Mouse (Mus musculus) heart, embryonic 10.5 days (tissue): Measurements from ENCODE around the gene Fnbp4. TPM values are rescaled to one million over a fixed set of nuclear protein-coding genes. Genes with fewer than 3 reads are reported as not detected.

Experiments used
- DNase-seq: peaks from one replicate; pipeline ENCODE4 v3.0.0-alpha.2; 2017; ENCODE audit warnings: low spot score
- H3K27ac ChIP-seq: fragments of 300-500 bp; sonication (generic); 2 replicates; pipeline ENCODE4 v1.5.1; 2016; ENCODE audit warnings: mild to moderate bottlenecking
- H3K27me3 ChIP-seq: fragments of 300-500 bp; sonication (generic); 2 replicates; pipeline ENCODE4 v1.6.1; 2016; ENCODE audit warnings: mild to moderate bottlenecking; ENCODE audit not compliant: poor library complexity, insufficient read depth, severe bottlenecking
- H3K36me3 ChIP-seq: fragments of 300-500 bp; sonication (generic); 2 replicates; pipeline ENCODE4 v1.6.1; 2016; ENCODE audit warnings: mild to moderate bottlenecking, moderate library complexity
- H3K4me1 ChIP-seq: fragments of 300-500 bp; sonication (generic); 2 replicates; pipeline ENCODE4 v1.6.1; 2016; ENCODE audit warnings: mild to moderate bottlenecking
- H3K4me3 ChIP-seq: fragments of 300-500 bp; sonication (generic); 2 replicates; pipeline ENCODE4 v1.5.1; 2016; ENCODE audit warnings: mild to moderate bottlenecking, moderate library complexity
- H3K9me3 ChIP-seq: fragments of 300-500 bp; sonication (generic); 2 replicates; pipeline ENCODE4 v1.6.1; 2016; ENCODE audit warnings: mild to moderate bottlenecking, moderate library complexity
- WGBS: fragments of 180-500 bp; shearing (Covaris S2); methylation state at CpG from one replicate; pipeline ENCODE4 v1.1.7; 2016; 5-methylcytosine and 5-hydroxymethylcytosine counted together
- polyA plus RNA-seq: library from polyadenylated mRNA; unstranded; fragments of >200 nt; fragmentation: Nextera tagmentation; extraction: Ambion mirVana; gene quantifications from 2 replicates; pipeline ENCODE4 v1.2.1, GENCODE M21; 2016

Fnbp4 gene
- polyA plus RNA-seq, 1 experiment from 2014 or later: 81.8 TPM

GRCm38 (mm10) chr2:90745740-90746537, 769 bp downstream of the Fnbp4 start:
- H3K27ac ChIP-seq: peak overlapping the region; percentile 98
- WGBS: under 1% methylated on average over 54 of the region's 54 CpGs

DNA sequence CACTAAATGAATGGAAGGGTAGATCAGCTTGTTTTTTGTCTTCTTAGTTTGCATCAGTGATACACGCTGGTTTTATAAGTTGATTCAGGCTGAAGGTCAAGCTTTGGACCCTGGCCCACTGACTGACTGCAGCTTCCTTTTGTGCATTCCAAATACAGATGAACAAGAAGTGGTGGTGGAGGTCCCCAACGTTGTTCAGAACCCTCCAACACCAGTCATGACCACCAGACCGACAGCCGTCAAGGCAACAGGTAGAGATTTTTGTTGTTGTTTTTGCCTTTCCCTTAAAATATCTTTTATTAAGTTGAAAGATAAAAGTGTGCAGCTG, 1.3 kb downstream of the Fnbp4 start:
- peak overlapping the region; percentile 93 for H3K4me3 ChIP-seq
- no peaks in the 10 kb centered on the region for H3K27me3 ChIP-seq
- H3K9me3 ChIP-seq: no peaks in the 10 kb centered on the region
- peaks cover 6% of the 10 kb centered on the region; the same call in 1 of the 2 replicates for H3K4me1 ChIP-seq
- peaks cover 38% of the 10 kb centered on the region for H3K36me3 ChIP-seq
- WGBS: 20% methylated on average over 4 of the region's 4 CpGs
- peak overlapping the region; percentile 98 for H3K27ac ChIP-seq
- no peak for DNase-seq

More at GRCm38 (mm10) chr2:90745740-90746537, 769 bp downstream of the Fnbp4 start:
- Histone ChIP-seq H3K4me1 (peaks cover 6% of the 10 kb centered on the region; the same call in 1 of the 2 replicates), H3K36me3 (peaks cover 32% of the 10 kb centered on the region), H3K4me3 (peak overlapping the region; percentile 93), H3K9me3 (no peaks in the 10 kb centered on the region), H3K27me3 (no peaks in the 10 kb centered on the region)
- no peak for DNase-seq

- H3K4me3 ChIP-seq: peak overlapping the region; percentile 93
- H3K27ac ChIP-seq: no peak overlapping the region
- H3K27me3 ChIP-seq: no peaks in the 10 kb centered on the region
- WGBS: 87% methylated on average over 10 of the region's 10 CpGs
- H3K9me3 ChIP-seq: no peaks in the 10 kb centered on the region
- peaks cover 41% of the 10 kb centered on the region for H3K36me3 ChIP-seq
- DNase-seq: no peak
- H3K4me1 ChIP-seq: peaks cover 6% of the 10 kb centered on the region; the same call in 1 of the 2 replicates
Measured at GRCm38 (mm10) chr2:90747131-90747530, 2.0 kb downstream of the Fnbp4 start.

DNA sequence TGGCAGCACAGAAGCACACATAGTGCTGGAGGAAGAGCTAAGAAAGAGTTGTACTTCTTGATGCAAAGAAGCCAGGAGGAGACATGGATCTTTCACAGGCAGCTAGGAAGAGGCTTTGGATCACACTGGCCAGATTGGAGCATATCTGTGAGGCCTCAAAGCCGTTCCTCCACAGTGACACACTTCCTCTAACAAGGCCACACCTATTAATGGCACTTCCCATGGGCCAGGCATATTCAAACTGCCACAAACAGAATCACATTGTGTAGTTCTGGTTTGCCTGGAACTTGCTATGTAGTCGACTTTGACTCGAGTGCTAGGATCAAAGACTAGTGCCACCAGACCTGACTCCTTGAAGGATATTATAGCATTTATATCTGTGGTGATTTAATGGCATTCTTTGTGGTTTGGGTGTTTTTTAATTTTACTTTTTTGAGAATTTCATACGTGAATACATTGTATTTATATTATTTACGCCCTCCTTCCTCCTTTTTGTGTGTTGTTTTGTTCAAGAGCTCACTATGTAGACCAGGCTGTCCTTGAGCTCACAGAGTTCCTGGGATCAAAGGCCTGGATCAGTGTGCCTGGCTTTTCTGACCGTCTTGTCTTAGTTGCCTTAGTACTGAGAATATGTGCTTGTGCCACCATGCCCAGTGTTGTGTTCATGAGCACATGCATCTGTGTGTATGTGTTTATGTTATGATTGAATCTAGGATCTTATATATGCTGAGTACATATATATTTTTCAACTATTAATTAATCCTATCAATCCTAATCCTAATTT, 4.7 kb downstream of the Fnbp4 start:
- no peaks in the 10 kb centered on the region for H3K27me3 ChIP-seq
- peaks cover 6% of the 10 kb centered on the region; the same call in 1 of the 2 replicates for H3K4me1 ChIP-seq
- H3K9me3 ChIP-seq: no peaks in the 10 kb centered on the region
- no peak overlapping the region for H3K4me3 ChIP-seq
- DNase-seq: no peak
- H3K36me3 ChIP-seq: peaks cover 68% of the 10 kb centered on the region
- 79% methylated on average over 6 of the region's 6 CpGs for WGBS
- no peak overlapping the region for H3K27ac ChIP-seq

DNA sequence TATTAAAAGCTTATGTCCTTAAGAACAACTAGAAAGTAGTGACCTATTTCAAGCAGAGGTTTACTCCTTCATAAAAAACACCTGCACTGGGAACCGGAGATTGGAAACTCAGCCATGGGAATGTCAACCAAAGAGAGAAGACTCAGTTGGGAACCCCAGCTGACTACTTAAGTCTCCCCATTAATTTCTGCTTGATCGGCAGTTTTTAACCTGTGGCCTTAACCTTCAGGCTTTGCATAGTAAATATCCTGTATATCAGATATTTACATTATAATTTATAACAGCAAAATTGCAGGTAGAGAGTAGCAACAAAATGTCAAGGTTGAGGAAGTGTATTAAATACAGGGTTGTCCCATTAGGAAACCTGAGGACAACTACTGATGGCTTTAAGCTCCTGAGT, 8.4 kb downstream of the Fnbp4 start:
- H3K27me3 ChIP-seq: no peaks in the 10 kb centered on the region
- peaks cover 87% of the 10 kb centered on the region for H3K36me3 ChIP-seq
- no peak overlapping the region for H3K4me3 ChIP-seq
- no peaks in the 10 kb centered on the region for H3K9me3 ChIP-seq
- no peak for DNase-seq
- no peak overlapping the region for H3K27ac ChIP-seq
- WGBS: 91% methylated on average over 2 of the region's 2 CpGs
- H3K4me1 ChIP-seq: no peaks in the 10 kb centered on the region; the same call in 1 of the 2 replicates

GRCm38 (mm10) chr2:90754188-90754587, 9.0 kb downstream of the Fnbp4 start:
- no peak overlapping the region for H3K4me3 ChIP-seq
- H3K4me1 ChIP-seq: no peaks in the 10 kb centered on the region
- H3K27me3 ChIP-seq: no peaks in the 10 kb centered on the region
- WGBS: 93% methylated on average over 3 of the region's 3 CpGs
- H3K27ac ChIP-seq: no peak overlapping the region
- DNase-seq: no peak
- H3K9me3 ChIP-seq: no peaks in the 10 kb centered on the region
- H3K36me3 ChIP-seq: peaks cover 90% of the 10 kb centered on the region

- no peaks in the 10 kb centered on the region for H3K9me3 ChIP-seq
- H3K27ac ChIP-seq: no peak overlapping the region
- H3K36me3 ChIP-seq: peaks cover 97% of the 10 kb centered on the region
- WGBS: 82% methylated on average over 3 of the region's 3 CpGs
- no peaks in the 10 kb centered on the region for H3K4me1 ChIP-seq
- no peak for DNase-seq
- H3K4me3 ChIP-seq: no peak overlapping the region
- no peaks in the 10 kb centered on the region for H3K27me3 ChIP-seq
Measured at GRCm38 (mm10) chr2:90765123-90765522, 20.0 kb downstream of the Fnbp4 start.

- Histone ChIP-seq H3K9me3 (no peaks in the 10 kb centered on the region), H3K4me3 (no peak overlapping the region), H3K4me1 (peaks cover 19% of the 10 kb centered on the region), H3K27me3 (peaks cover 17% of the 10 kb centered on the region), H3K36me3 (peaks cover 43% of the 10 kb centered on the region), H3K27ac (no peak overlapping the region)
- WGBS: 36% methylated on average over 3 of the region's 3 CpGs
- DNase-seq: no peak
Measured at GRCm38 (mm10) chr2:90781323-90781722, 36.2 kb downstream of the Fnbp4 start.

DNA sequence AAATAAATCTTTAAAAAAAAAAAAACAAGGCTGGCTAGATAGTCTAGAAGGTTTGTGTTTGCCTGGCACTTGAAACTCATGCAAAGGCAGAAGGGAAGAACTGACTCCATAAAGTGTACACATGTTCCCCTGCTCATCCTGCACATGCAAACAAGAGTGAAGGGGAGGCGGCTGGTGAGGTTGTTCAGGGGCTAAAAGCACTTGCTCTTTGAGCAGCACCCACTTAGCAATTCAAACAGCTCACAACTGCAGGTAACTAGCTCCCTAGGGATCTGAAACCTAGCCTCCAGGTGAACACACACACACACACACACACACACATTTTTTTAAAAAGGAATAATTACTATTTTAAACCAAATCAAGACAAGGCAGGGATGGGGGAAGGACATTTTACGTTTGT, 36.8 kb downstream of the Fnbp4 start:
- H3K4me1 ChIP-seq: peaks cover 19% of the 10 kb centered on the region
- DNase-seq: no peak
- peaks cover 37% of the 10 kb centered on the region for H3K36me3 ChIP-seq
- H3K27ac ChIP-seq: no peak overlapping the region
- H3K4me3 ChIP-seq: no peak overlapping the region
- H3K9me3 ChIP-seq: no peaks in the 10 kb centered on the region
- peaks cover 17% of the 10 kb centered on the region for H3K27me3 ChIP-seq
- 39% methylated on average over 2 of the region's 2 CpGs for WGBS

- H3K9me3 ChIP-seq: no peaks in the 10 kb centered on the region
- 5% methylated on average over 11 of the region's 11 CpGs for WGBS
- peaks cover 33% of the 10 kb centered on the region for H3K36me3 ChIP-seq
- H3K4me1 ChIP-seq: peaks cover 19% of the 10 kb centered on the region
- peak within 1 kb of the TSS; percentile 68 for H3K4me3 ChIP-seq
- H3K27me3 ChIP-seq: peaks cover 17% of the 10 kb centered on the region
- peak; percentile 79 for DNase-seq
- peak within 1 kb of the TSS; percentile 63 for H3K27ac ChIP-seq
Measured at GRCm38 (mm10) chr2:90782458-90782857, 37.3 kb downstream of the Fnbp4 start, which contains the start of gene Agbl2. Gene Agbl2, plus strand, starts transcription at chr2:90782727.

DNA sequence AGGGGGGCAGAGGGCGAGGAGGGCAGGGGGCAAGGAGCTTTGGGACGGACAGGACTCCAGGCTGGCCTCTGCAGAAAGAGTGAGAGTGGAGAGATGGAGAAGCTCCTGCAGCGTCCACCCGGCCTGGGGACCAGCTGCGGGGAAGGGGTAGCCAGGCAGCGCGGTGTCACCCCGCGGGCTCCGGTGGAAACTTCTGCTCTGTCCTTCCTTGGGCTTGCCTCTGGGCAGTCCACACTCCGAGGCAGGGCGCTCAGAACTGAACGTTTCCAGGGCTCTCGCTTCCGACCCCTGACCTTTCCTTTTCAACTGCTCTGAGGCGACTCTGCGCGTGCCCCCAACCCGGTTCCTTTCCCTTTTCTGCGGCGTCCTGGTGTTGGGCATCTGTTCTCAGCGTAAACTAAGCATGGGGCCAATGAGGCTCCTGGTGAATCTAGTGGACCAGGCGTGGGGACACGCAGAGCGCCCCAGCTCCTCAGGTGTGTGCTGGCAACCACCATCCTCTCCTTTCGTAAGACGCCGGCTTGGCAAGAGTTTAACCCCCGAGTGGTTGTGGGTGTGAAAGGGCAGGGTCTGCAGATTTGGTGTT, 37.8 kb downstream of the Fnbp4 start:
- Histone ChIP-seq H3K4me1 (peaks cover 19% of the 10 kb centered on the region), H3K4me3 (peak overlapping the region; percentile 68), H3K9me3 (no peaks in the 10 kb centered on the region), H3K27me3 (peaks cover 17% of the 10 kb centered on the region), H3K36me3 (peaks cover 27% of the 10 kb centered on the region), H3K27ac (peak overlapping the region; percentile 63)
- DNase-seq: no peak
- 1% methylated on average over 27 of the region's 29 CpGs for WGBS

DNA sequence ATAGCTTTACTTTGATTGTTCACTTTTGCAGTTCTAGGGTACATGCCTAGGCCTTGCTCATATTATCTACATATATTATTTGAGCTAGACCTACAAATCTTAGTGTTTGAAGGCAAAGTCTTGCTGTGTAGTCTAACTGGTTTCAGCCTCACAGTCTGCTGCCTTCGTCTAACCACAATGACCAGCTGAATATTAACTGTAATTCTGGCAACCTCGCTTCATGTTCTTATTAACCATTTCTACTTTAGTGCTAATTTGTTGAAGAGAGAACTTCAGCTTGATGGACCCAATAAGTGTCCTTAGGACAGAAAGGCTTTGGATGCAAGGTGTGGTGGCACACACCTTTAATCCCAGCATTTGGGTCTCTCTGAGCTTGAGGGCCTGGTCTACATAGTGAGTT, 43.0 kb downstream of the Fnbp4 start:
- no peak for DNase-seq
- H3K36me3 ChIP-seq: no peaks in the 10 kb centered on the region
- H3K4me3 ChIP-seq: no peak overlapping the region
- 83% methylated on average over 2 of the region's 2 CpGs for WGBS
- peaks cover 11% of the 10 kb centered on the region for H3K27me3 ChIP-seq
- peaks cover 6% of the 10 kb centered on the region for H3K4me1 ChIP-seq
- H3K9me3 ChIP-seq: no peaks in the 10 kb centered on the region
- H3K27ac ChIP-seq: no peak overlapping the region
